Mouse (Mus musculus) ES-E14 (cell line): ENCODE measurements around the gene Zmiz1.

ENCODE experiments used
- HCFC1 ChIP-seq: IDR thresholded peaks from 2 replicates; pipeline ENCODE4 v1.6.1; 2012; ENCODE audit warnings: low read length, inconsistent platforms, borderline replicate concordance; ENCODE audit not compliant: insufficient read depth
- MAFK ChIP-seq: IDR thresholded peaks from 2 replicates; pipeline ENCODE4 v1.6.1; 2014; ENCODE audit warnings: mild to moderate bottlenecking, low read depth, low read length, inconsistent platforms; ENCODE audit not compliant: insufficient read depth
- ZC3H11A ChIP-seq: IDR thresholded peaks from 2 replicates; pipeline ENCODE4 v1.6.1; 2012; ENCODE audit warnings: low read depth, mild to moderate bottlenecking, inconsistent platforms, low read length, borderline replicate concordance

DNA sequence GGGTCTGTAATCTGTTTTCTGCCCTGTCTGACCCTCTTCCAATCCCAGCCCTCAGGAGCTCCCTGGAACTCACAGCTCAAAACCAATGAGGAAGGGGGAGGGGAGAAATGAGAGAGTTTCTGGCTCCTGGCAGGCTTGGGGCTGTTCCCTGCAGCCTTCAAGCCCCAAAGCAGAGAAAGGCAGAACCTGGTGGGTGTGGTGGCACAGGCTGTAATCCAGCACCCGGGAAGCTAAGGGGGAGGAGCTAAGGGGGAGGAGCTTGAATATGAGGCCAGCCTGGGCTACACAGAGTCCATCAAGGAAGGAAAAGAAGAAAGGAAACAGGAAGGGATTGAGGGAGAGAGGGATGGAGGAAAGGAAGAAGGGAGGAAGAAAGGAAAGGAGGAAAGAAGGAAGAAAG, 18.9 kb upstream of the Zmiz1 start:
- TF ChIP-seq HCFC1 (no peak), ZC3H11A (no peak), MAFK (no peak)
